Mouse (Mus musculus) midbrain, embryonic 11.5 days (tissue): ENCODE results near the gene Fbxw11. TPM values are rescaled to one million over a fixed set of nuclear protein-coding genes. Genes with fewer than 3 reads are reported as not detected.
A peak's percentile ranks its signal among the peaks of the same experiment; 100 is the strongest.

Source experiments
- ATAC-seq: fragments of 200-750 bp; cut with Nextera tagmentation; 2 replicates; pipeline ENCODE4 v1.8.0; 2017; ENCODE audit warnings: moderate TSS enrichment, moderate library complexity; ENCODE audit not compliant: low FRiP score
- DNase-seq: peaks from one replicate; pipeline ENCODE4 v3.0.0; 2015; ENCODE audit warnings: low spot score; ENCODE audit errors: missing footprints
- H3K27ac ChIP-seq: fragments of 300-500 bp; sonication (generic); 2 replicates; pipeline ENCODE4 v1.5.1; 2014; ENCODE audit warnings: low read depth, low read length
- H3K27me3 ChIP-seq: fragments of 300-500 bp; sonication (generic); 2 replicates; pipeline ENCODE4 v1.6.1; 2014; ENCODE audit warnings: mild to moderate bottlenecking, low read length, moderate library complexity, mixed read lengths; ENCODE audit not compliant: control insufficient read depth, insufficient read depth
- H3K36me3 ChIP-seq: fragments of 300-500 bp; sonication (generic); 2 replicates; pipeline ENCODE4 v1.6.1; 2014; ENCODE audit warnings: mild to moderate bottlenecking, low read length, moderate library complexity, mixed read lengths; ENCODE audit not compliant: control insufficient read depth, insufficient read depth
- H3K4me1 ChIP-seq: fragments of 300-500 bp; sonication (generic); 2 replicates; pipeline ENCODE4 v1.6.1; 2014; ENCODE audit warnings: low read length; ENCODE audit not compliant: control insufficient read depth, insufficient read depth
- H3K4me2 ChIP-seq: fragments of 300-500 bp; sonication (generic); 2 replicates; pipeline ENCODE4 v1.6.1; 2014; ENCODE audit warnings: mild to moderate bottlenecking, moderate library complexity
- H3K4me3 ChIP-seq: fragments of 300-500 bp; sonication (generic); 2 replicates; pipeline ENCODE4 v1.5.1; 2014; ENCODE audit warnings: low read depth, low read length
- H3K9ac ChIP-seq: fragments of 300-500 bp; sonication (generic); 2 replicates; pipeline ENCODE4 v1.6.1; 2014; ENCODE audit warnings: low read length
- H3K9me3 ChIP-seq: fragments of 300-500 bp; sonication (generic); 2 replicates; pipeline ENCODE4 v1.6.1; 2016; ENCODE audit warnings: low read length; ENCODE audit not compliant: control insufficient read depth
- WGBS: fragments of 180-500 bp; shearing (Covaris S2); extraction: QIAGEN DNeasy Blood & Tissue Kit; methylation state at CpG from one replicate; pipeline ENCODE4 v1.1.7; 2014; 5-methylcytosine and 5-hydroxymethylcytosine counted together
- polyA plus RNA-seq: library from polyadenylated mRNA; unstranded; fragments of >200 nt; fragmentation: Nextera tagmentation; extraction: Ambion mirVana; gene quantifications from 2 replicates; pipeline ENCODE4 v1.2.1, GENCODE M21; 2014

Gene Fbxw11
- polyA plus RNA-seq, 1 experiment from 2014 or later, result 104 TPM

- no peak for ATAC-seq
- Histone ChIP-seq H3K4me1 (peaks cover 3% of the 10 kb centered on the region; the same call in 1 of the 2 replicates), H3K9me3 (no peaks in the 10 kb centered on the region), H3K9ac (no peak overlapping the region), H3K4me2 (no peak overlapping the region), H3K4me3 (no peak overlapping the region), H3K27ac (no peak overlapping the region), H3K36me3 (no peaks in the 10 kb centered on the region), H3K27me3 (no peaks in the 10 kb centered on the region)
- 76% methylated on average over 6 of the region's 6 CpGs for WGBS
- DNase-seq, result peak; percentile 73
Measured at GRCm38 (mm10) chr11:32619866-32620456, 22.6 kb upstream of the Fbxw11 start.

GRCm38 (mm10) chr11:32621831-32622478 is 20.6 kb upstream of the Fbxw11 start:
- no peaks in the 10 kb centered on the region for H3K36me3 ChIP-seq
- peak; percentile 23 for DNase-seq
- WGBS, result 85% methylated on average over 12 of the region's 12 CpGs
- no peak overlapping the region for H3K4me2 ChIP-seq
- no peak overlapping the region for H3K4me3 ChIP-seq
- ATAC-seq, result no peak
- no peaks in the 10 kb centered on the region; the same call in 1 of the 2 replicates for H3K4me1 ChIP-seq
- H3K27ac ChIP-seq, result no peak overlapping the region
- no peaks in the 10 kb centered on the region for H3K9me3 ChIP-seq
- no peaks in the 10 kb centered on the region for H3K27me3 ChIP-seq
- H3K9ac ChIP-seq, result no peak overlapping the region

- no peak for ATAC-seq
Measured at GRCm38 (mm10) chr11:32622479-32623190, 19.9 kb upstream of the Fbxw11 start.

GRCm38 (mm10) chr11:32623236-32623635 is 19.3 kb upstream of the Fbxw11 start:
- no peak overlapping the region for H3K9ac ChIP-seq
- WGBS, result 78% methylated on average over 5 of the region's 5 CpGs
- H3K9me3 ChIP-seq, result no peaks in the 10 kb centered on the region
- no peaks in the 10 kb centered on the region for H3K36me3 ChIP-seq
- no peaks in the 10 kb centered on the region for H3K27me3 ChIP-seq
- no peak for ATAC-seq
- H3K4me2 ChIP-seq, result no peak overlapping the region
- H3K27ac ChIP-seq, result no peak overlapping the region
- H3K4me3 ChIP-seq, result no peak overlapping the region
- DNase-seq, result no peak
- H3K4me1 ChIP-seq, result no peaks in the 10 kb centered on the region; the same call in 1 of the 2 replicates

More at GRCm38 (mm10) chr11:32622479-32623190, 19.9 kb upstream of the Fbxw11 start:
- no peaks in the 10 kb centered on the region for H3K9me3 ChIP-seq
- no peak overlapping the region for H3K9ac ChIP-seq
- 86% methylated on average over 13 of the region's 13 CpGs for WGBS
- no peak overlapping the region for H3K4me3 ChIP-seq
- no peaks in the 10 kb centered on the region; the same call in 1 of the 2 replicates for H3K4me1 ChIP-seq
- H3K27me3 ChIP-seq, result no peaks in the 10 kb centered on the region
- no peak for DNase-seq
- H3K27ac ChIP-seq, result no peak overlapping the region
- H3K4me2 ChIP-seq, result no peak overlapping the region
- H3K36me3 ChIP-seq, result no peaks in the 10 kb centered on the region

- 78% methylated on average over 6 of the region's 6 CpGs for WGBS
- DNase-seq (no peak), ATAC-seq (no peak)
- Histone ChIP-seq H3K4me1 (no peaks in the 10 kb centered on the region; the same call in 1 of the 2 replicates), H3K27ac (no peak overlapping the region), H3K27me3 (no peaks in the 10 kb centered on the region), H3K4me2 (no peak overlapping the region), H3K4me3 (no peak overlapping the region), H3K9me3 (no peaks in the 10 kb centered on the region), H3K36me3 (no peaks in the 10 kb centered on the region), H3K9ac (no peak overlapping the region)
Measured at GRCm38 (mm10) chr11:32623912-32624311, 18.6 kb upstream of the Fbxw11 start.

- no peaks in the 10 kb centered on the region for H3K4me1 ChIP-seq
- H3K36me3 ChIP-seq, result no peaks in the 10 kb centered on the region
- H3K4me2 ChIP-seq, result no peak overlapping the region
- DNase-seq (peak; percentile 82), ATAC-seq (no peak)
- WGBS, result 55% methylated on average over 1 of the region's 1 CpGs
- H3K27me3 ChIP-seq, result no peaks in the 10 kb centered on the region
- no peak overlapping the region for H3K9ac ChIP-seq
- H3K4me3 ChIP-seq, result no peak overlapping the region
- H3K27ac ChIP-seq, result no peak overlapping the region
- no peaks in the 10 kb centered on the region for H3K9me3 ChIP-seq
Measured at GRCm38 (mm10) chr11:32625677-32626076, 16.8 kb upstream of the Fbxw11 start.

- H3K9me3 ChIP-seq, result no peaks in the 10 kb centered on the region
- 84% methylated on average over 6 of the region's 6 CpGs for WGBS
- H3K4me3 ChIP-seq, result no peak overlapping the region
- H3K4me2 ChIP-seq, result no peak overlapping the region
- H3K27ac ChIP-seq, result no peak overlapping the region
- DNase-seq (peak; percentile 79), ATAC-seq (no peak)
- no peak overlapping the region for H3K9ac ChIP-seq
- H3K4me1 ChIP-seq, result no peaks in the 10 kb centered on the region
- H3K27me3 ChIP-seq, result no peaks in the 10 kb centered on the region
- no peaks in the 10 kb centered on the region for H3K36me3 ChIP-seq
Measured at GRCm38 (mm10) chr11:32626079-32626478, 16.4 kb upstream of the Fbxw11 start.

- no peak for ATAC-seq
Measured at GRCm38 (mm10) chr11:32627900-32628299, 14.6 kb upstream of the Fbxw11 start.

GRCm38 (mm10) chr11:32629713-32630211 is 12.8 kb upstream of the Fbxw11 start:
- Histone ChIP-seq H3K4me2 (no peak overlapping the region), H3K27ac (no peak overlapping the region), H3K36me3 (no peaks in the 10 kb centered on the region), H3K9me3 (no peaks in the 10 kb centered on the region), H3K4me3 (no peak overlapping the region), H3K9ac (no peak overlapping the region), H3K27me3 (no peaks in the 10 kb centered on the region), H3K4me1 (no peaks in the 10 kb centered on the region)
- 85% methylated on average over 4 of the region's 4 CpGs for WGBS
- DNase-seq, result no peak
- ATAC-seq, result no peak

More at GRCm38 (mm10) chr11:32627900-32628299, 14.6 kb upstream of the Fbxw11 start:
- Histone ChIP-seq H3K4me3 (no peak overlapping the region), H3K4me1 (no peaks in the 10 kb centered on the region), H3K9me3 (no peaks in the 10 kb centered on the region), H3K4me2 (no peak overlapping the region), H3K27ac (no peak overlapping the region), H3K27me3 (no peaks in the 10 kb centered on the region), H3K9ac (no peak overlapping the region), H3K36me3 (no peaks in the 10 kb centered on the region)
- 85% methylated on average over 6 of the region's 6 CpGs for WGBS
- no peak for DNase-seq
